Mouse (Mus musculus) spleen, adult 2 months (tissue): Measurements from ENCODE around the gene Supt7l.

Experiments used
- CTCF ChIP-seq: fragments of 200-500 bp; IDR thresholded peaks from 2 replicates; pipeline ENCODE4 v1.5.1; 2011; ENCODE audit warnings: mild to moderate bottlenecking, inconsistent platforms; ENCODE audit not compliant: insufficient read depth, insufficient read length, insufficient replicate concordance; ENCODE audit errors: extremely low read depth
- POLR2A ChIP-seq: fragments of 200-500 bp; IDR thresholded peaks from 2 replicates; pipeline ENCODE4 v1.6.1; 2011; ENCODE audit warnings: low read depth, low read length, inconsistent platforms

DNA sequence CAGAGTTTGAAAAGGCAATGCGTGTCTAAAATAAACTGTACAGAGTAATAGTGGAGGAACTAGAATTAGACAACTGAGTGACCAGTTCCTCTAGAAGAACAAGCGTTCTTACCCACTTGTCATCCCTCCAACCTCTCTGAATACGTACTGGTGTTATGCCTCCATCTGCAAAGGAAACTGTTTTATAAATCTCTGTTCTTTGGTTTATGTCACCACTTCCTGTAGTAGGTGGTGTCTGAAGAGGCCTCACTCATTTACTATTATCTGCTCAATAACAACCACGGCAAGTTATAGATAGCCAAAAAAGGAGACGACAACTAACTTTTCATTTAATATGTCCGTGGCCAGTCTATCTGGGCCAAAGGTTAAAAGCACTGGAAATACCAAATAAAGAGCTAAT is 7.1 kb downstream of the Supt7l start:
- no peak for TF ChIP-seq CTCF
- no peak for TF ChIP-seq POLR2A
